Mouse (Mus musculus) thymus, postnatal 14 days (tissue): ENCODE data around the gene Tspan12.
"Not testable (repeated sequence)": the region's sequence is repeated elsewhere in the genome, so short reads cannot be mapped to it uniquely, and the experiment has no call there.

Source experiments
- DNase-seq: peaks from one replicate; pipeline ENCODE4 v3.0.0; 2021

Tspan12 gene

DNA sequence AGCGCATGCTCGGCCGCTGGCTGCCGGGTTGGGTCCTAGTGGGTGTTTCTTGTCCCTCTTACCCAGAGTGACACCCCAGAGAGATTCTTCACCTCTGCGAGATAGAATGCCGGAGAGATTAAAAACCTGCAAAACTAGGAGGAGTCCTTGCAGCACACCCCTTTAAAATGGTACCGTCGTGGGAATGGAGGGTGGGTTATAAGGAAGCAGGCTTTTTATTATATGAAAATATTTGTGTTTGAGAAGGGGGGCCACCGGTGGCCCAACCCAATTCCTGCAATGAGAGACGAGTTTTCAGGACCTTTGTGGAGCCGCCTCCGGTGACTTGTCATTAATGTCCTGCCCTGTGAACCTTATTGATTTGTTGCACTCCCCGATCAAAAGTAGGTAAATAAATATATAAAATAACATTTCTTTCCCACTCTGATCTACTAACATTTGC lies at the start of gene Tspan12:
Tspan12 (minus strand) TSS at position 172 of the 442 bp plus-strand sequence.
- no peak for DNase-seq

DNA sequence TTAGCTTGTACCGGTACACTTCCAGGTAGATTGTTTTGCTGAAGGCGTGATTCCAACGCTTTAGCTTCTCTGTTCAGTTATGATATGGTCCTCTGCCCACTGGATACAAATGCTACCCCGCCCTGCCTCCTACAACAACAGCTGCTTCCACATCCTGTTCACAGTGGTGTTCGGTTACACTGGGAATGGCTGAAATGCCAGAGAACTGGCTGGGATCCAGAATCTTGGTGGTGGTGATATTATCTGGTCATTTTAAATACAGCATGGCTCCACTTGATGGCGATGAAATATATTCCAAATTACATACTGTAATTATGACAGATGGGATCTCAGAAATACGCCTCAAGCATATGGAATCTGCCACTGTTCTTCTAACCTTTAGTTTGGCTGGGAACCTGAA lies 42.1 kb upstream of the Tspan12 start:
- DNase-seq, result no peak

- no peak for DNase-seq
Observed at GRCm38 (mm10) chr6:21889101-21889500, 36.8 kb upstream of the Tspan12 start.

- DNase-seq, result not testable (repeated sequence)
Observed at GRCm38 (mm10) chr6:21887971-21888370, 35.7 kb upstream of the Tspan12 start.

- no peak for DNase-seq
Observed at GRCm38 (mm10) chr6:21879496-21879895, 27.2 kb upstream of the Tspan12 start.

GRCm38 (mm10) chr6:21867310-21867709 lies 15.0 kb upstream of the Tspan12 start:
- no peak for DNase-seq

GRCm38 (mm10) chr6:21864179-21864578 lies 11.9 kb upstream of the Tspan12 start:
- no peak for DNase-seq

- DNase-seq, result no peak
Observed at GRCm38 (mm10) chr6:21863561-21863960, 11.2 kb upstream of the Tspan12 start.

DNA sequence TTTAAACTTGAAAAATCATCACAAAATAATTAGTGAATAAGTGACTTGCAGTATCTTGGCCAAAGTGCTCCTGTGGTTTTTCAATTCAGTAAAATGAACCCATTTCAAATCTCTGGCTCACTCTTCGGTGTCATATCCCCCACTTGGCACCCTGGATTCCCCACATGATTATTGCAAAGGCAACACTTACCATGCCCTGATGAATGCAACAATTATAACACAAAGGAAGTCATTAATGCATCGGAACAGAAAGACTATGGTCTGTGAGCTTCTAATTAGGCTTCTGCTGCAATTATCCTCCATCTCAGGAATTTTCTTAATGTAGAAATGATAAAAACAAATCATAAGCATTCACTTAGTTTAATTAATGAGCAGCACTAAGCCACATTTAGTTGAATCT lies 9.0 kb upstream of the Tspan12 start:
- no peak for DNase-seq

DNA sequence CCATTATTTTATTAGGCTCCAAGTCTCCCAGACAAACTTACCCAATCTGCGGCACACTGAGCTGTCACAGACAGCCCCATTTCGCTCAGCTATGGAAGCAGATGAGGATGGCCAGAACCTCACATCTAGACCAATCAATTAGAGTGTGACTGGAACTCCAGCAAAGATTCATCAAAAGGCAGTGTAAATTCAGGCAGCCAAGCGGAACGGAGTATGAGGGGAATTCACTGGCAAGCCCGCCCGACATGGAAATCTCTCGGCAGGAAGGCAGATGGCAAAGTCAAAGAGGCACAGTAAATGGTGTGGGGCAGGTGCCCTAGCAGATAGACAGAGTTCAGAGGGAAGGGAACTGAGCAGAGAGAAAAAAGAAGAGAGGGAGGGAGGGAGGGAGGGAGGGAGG lies 5.5 kb upstream of the Tspan12 start:
- no peak for DNase-seq

- DNase-seq, result no peak
Observed at GRCm38 (mm10) chr6:21855921-21856320, 3.6 kb upstream of the Tspan12 start.

DNA sequence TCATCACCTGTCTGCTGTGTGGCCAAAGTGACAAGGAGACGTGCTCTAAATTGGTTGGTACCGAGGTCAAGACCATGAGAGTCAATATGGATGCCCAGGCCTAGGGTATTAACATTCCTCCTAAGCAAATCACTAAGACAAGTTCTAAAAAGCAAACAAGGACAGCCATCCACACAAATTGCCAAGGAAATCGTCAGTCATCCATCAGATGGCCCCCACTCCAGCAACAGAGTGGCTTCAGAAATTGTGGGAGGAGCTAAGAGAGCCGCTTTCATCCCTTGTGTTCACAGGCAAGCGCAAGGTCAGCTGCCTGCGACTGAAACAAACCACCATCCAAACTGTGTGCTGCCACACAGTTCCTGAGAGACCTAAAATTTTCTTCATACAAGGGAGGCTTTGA lies 1.0 kb upstream of the Tspan12 start:
- DNase-seq, result no peak

DNA sequence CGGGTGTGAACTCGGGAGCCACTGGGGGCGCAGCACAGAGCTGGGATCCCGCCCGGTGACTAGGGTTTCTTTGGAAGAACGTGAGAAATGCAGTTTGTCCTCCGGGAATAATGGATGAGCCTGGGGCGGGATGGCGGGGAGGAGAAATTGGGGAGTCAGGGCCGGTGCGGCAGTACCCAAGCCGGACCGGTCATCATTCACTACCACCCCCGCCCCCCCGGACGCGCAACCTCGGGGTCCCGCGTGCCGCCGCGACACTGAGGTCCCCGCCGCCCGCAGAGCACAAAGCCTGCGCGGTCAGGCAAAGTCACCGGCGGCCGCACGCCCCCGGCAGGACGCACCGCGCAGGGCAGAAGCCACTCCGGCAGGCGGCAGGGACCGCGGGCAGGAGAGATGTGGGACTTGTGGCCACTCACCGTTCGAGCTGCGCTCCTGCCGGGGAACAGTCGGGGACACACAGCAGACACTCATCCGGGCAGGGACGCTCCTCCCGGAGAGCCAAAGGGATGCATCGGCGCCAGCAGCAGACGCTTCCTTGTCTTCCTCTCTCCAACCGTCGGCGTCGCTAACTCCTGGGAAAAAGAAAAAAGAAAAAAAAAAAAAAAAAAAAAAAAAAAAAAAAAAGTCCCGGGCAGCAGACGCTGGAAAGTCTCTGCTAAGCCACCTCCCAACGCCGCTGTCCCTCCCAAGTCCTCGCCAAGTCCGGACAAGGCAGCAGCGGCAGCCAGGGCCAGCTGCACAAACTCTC lies 545 bp downstream of the Tspan12 start:
- DNase-seq, result peak; percentile 3

GRCm38 (mm10) chr6:21851346-21851595 lies 1.0 kb downstream of the Tspan12 start:
- no peak for DNase-seq

- no peak for DNase-seq
Observed at GRCm38 (mm10) chr6:21850526-21851345, 1.6 kb downstream of the Tspan12 start.

GRCm38 (mm10) chr6:21848808-21849207 lies 3.5 kb downstream of the Tspan12 start:
- DNase-seq, result no peak

GRCm38 (mm10) chr6:21839976-21840775 lies 12.1 kb downstream of the Tspan12 start:
- no peak for DNase-seq

DNA sequence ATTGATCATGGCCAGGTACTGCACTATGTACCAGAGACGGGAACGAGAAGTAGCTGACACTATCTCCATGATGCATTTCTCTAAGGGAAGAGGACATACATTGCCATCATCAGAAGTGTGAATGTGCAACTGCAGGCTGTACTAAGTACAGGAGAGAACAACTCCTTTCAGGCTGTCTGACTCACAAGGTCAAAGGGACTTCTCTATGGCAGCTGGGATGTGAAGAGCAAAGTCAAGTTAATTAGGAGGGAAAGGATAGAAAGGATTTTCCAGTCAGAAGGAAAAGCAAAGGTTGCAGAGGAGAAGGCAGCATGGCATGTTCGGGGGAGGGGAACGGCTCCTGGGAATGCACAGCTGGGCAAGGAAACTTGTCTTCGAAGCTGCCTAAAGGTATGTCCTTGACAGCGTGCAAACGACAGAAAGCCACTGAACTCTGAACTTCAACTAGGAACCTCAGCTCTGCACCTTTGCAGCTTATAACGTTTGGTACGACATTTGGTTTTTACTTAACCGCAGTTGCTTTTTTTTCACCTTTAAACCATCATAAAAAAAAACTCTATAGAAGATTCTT lies 13.0 kb downstream of the Tspan12 start:
- DNase-seq, result no peak

DNA sequence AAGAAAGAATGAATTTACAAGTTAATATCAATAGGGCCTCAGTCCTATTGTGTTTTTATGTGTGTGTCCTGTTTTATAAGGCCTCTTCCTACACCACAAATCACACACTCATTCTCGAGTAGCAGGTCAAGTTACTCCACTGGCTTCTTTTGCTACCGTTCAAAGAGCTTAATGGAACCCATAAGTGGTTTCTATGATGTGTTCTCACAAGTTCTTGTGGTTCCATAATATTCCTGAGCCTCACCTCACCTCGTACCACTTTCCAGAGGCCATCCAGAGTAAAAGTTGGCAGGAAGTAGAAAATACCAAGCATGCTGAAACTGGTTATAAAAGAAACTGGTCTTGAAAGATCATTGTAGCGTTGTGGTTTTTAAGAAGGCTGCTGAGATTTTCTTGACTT lies 18.8 kb downstream of the Tspan12 start:
- DNase-seq, result no peak

DNA sequence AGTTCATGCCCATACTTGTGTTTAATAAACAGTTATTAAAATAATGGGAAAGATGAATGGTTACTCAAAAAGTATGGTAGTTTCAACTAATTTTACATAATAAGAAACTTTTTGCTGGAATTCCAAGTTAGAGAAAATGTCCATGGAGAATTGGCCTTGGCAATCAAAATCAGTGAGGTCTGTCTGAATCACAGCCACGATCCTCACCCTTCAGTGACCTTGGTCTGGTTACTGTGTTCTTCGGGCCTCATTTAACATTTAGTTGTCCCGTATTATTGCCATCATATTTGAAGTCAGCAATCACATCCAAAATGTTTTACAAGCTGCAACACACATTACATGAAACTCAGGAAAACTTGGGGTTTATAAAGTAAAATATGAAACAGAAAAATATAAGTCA lies 20.4 kb downstream of the Tspan12 start:
- no peak for DNase-seq

GRCm38 (mm10) chr6:21830931-21831330 lies 21.4 kb downstream of the Tspan12 start:
- no peak for DNase-seq

GRCm38 (mm10) chr6:21829930-21830329 lies 22.4 kb downstream of the Tspan12 start:
- no peak for DNase-seq

GRCm38 (mm10) chr6:21828437-21828836 lies 23.9 kb downstream of the Tspan12 start:
- DNase-seq, result no peak
